Mouse (Mus musculus) T-helper 2 cell (primary cell): ENCODE results near the gene Acox1.

ENCODE experiments used
- in situ Hi-C: fragments of 300-600 bp; cut with MboI, MseI; formaldehyde crosslinking; loops from one replicate; pipeline ENCODE4 v1.15.1; 2025; ENCODE audit warnings: high pct_unique_total_duplicates

The Acox1 gene

DNA sequence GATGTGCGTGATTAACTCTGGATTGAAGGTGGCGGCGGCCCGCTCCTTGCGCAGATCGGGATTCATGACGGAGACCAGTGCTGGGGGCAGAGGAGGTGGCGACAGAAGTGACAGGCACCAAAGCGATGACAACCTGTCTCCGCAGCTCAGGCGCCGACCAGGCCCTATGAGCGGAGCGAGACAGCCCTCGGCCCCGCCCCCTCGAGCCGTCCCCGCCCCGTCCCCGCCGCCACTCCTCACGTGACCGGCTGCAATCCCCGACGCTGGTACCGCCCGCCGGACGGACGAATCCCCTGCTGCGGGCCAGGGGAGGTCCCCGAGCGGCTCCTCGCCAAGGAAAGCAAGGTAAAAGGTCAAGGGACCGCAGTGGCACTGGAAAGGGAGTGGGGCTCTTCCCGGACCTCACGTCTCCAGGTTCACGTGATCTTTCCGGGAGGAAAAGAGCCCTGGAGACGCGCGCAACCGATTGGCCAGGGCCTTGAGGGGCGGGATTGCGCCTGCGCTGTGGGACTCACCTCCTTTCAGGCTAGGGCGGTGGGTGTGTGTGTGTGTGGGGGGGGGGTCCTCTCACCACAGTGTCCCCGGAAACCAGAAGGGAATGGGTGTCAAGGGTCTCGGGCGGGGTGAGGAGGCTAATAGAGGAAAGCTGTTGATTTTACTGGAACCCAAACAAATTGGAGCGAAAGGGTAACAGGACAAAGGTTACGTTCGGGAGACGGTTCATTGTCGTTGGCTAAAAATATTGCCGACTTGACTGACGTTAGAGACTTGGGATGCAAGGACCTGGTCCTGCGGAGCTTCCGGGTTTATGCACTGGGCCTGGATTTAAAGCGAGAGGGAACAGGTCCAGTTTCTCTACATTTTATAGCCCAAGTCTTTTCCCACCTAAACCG, at the start of gene Acox1, which contains the start of gene Ten1:
TSS of gene Acox1 (minus strand) at position 407 of the 893 bp plus-strand sequence.
TSS of gene Ten1 (plus strand) at position 217 of the 893 bp plus-strand sequence.
- in situ Hi-C loops: no loop called here

DNA sequence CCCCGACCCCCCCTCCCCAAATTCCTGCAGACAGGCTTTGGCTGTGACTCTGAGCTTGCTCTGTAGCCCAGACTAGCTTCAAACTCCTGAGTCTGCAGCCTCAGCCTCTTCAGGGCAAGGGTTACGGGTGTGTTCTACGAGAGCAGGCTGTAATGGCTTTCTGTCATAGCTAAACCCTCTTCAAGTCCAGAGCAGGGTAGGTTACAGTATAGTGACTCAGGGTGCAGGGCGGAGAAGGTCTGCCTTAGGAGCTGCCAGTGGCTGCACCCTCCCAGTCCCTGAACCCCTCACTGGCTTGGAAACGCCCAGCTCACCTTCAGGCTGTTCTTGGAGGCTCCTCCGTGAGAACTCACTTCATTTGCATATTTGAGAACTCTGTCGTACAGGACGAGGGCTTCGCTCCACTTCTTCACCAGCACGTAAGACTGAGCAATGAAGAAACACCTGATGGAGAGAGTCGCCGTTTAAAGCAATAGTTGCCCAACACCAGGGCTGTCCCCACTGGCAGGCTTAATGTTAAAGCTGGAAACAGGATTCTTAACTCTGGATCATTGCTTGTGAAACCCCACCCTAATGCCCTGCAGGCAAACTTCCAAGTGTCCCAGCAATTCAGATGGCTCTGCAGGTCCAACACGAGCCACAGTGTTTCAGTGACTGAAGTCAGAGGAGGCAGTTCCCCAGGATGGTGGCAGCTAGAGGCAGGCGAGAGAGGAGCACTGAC, 48.8 kb upstream of the Acox1 start:
- in situ Hi-C loops: no loop called here

DNA sequence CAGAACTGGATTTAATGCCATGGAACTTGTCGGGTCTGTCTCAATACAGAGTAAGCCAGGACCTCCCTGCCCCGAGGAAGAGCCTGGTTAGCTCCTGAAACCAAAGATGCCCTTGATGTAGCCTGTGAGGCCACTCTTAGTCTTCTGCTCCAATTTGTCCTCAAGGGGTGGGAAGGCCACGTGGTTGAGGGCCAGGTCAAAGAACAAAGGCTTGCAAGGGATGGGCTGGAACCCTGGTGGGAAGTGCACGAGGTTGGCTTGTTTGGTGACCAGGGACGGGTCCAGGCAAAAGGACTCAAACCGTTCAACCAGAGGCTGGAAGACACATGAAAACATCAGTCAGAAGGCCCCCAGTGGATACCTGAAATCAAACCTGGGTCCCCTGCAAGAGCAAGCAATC, 46.8 kb upstream of the Acox1 start:
- in situ Hi-C loops: no loop called here

DNA sequence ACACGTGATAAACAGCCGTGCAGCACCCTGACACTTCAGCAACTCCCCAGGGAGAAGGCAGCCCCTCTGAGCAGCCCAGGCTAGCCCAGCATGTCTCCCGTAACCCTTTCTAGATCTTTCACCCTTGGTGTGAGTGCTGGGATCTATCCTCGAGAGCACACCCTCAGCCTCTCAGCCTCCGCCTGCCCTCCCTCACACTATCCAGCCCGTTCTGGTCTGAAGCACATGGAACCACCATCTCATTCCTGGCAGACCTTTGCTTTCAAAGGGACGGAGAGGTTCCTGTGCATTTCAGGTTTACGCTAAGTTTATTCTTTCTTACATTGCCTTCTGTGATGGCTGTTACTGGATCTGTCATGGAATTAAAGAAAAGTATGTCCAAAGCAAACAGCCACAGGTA, 45.7 kb upstream of the Acox1 start:
- in situ Hi-C loops: no loop called here

DNA sequence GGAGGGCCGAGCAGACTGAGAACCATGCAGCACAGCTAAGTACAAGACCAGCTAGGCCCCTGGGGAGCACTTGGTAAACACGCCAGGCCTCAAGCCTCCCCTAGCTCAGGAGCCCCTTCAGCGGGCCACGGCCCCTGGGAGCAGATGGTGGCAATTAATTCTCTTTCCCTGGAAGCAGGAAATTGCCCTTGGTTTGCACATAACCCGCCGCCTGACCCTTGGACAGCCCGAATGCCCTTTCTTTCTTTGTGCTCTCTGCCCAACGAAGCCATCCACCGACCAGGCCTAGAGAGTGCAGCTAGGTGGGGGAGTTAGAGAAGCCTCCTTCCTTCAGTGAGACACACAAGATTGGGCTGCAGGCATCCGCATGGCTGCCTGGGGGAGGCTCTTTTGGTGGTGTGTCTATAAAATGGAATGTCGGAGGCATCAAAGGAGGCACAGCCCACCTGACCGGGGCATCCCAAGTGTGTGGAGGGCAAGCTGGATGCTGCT, 42.9 kb upstream of the Acox1 start:
- in situ Hi-C loops: no loop called here

DNA sequence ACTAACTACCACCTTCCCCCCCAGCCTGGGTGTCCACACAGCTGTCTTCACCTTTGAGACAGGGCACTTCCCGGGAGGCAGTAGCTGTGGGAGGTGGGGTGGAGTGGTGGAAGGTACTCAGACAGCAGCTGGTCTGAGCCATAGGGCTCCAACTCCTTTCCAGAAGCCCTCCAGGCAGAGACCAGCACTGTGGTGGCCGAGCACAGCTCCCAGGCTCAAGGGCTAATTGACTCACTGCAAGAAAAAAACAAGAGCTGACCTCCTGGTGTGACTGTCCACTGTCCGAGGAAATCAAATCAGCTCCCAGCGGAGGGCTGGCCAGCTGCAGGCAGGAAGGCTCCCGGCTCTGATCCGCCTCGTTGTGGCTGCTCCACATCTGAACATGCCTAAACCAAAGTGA, 41.0 kb upstream of the Acox1 start:
- in situ Hi-C loops: no loop called here

DNA sequence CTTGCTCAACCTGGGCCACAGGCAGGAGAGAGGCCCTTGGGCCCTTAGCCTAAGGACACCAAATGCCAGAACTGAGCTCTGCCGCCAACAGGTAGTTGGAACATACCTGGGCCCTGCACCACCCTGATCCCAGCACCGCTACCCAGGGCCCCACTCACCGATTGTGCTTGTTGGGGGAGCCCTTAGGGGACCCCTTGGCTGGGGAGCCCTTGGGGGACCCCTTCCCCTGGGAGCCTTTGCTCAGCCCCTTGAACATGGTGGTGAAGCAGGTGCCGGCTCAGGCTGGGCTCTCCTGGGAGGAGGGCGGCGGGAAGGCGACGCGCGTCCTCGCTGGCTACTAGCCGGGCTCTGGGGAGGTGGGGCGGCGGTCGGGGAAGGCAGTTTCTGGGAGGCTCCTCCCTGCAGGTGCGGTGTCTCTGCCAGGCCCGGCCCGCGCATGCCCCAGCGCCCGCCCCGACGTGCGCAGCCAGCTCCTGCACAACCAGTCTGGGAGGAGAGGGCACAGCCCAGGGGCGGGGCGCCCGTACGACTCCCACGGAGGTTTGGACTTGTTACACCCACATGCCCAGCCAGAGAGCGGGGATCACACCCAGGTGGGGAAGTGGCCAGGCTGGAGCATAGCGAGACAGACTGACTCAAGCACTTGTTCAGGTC, 39.0 kb upstream of the Acox1 start, which contains the start of gene Evpl:
TSS of gene Evpl (minus strand) at position 336 of the 654 bp plus-strand sequence.
- in situ Hi-C loops: no loop called here

DNA sequence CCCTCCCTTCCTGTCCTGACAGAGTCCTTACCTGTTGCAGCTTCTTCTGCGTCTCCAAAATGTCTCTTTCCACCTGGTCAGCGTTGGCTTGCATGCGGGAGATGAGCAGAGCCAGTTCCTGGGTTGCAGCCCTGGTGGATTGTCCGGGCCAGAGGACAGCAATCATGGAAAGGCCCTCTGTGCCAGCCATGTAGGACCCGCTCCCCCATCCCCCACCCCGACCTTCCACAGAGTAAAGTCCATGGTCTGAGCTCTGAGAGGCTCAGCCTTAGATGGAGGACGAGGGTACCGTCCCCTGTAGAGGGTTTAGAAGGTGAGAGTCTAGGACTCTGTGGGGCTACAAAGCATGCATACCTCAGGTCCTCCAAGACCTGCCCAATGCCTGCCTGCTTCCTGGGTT, 36.1 kb upstream of the Acox1 start:
- in situ Hi-C loops: no loop called here

DNA sequence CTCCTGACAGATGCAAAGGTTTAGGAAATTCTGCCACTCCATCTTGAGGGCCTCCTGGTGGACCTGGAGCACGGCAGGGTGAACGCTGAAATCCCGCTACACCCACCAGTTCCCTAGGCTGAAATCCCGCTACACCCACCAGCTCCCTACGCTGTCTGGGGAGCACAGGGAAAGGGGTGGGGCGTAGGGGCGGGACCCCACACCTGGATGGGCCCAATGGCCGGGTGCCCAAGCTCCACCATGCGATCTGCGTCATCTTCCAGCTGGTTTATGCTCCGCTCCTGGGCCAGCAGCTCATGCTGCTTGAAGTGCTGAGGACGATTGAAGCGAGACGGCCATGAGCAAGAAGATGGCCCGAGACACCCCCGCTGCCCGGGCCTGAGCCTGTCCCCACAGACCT, 33.6 kb upstream of the Acox1 start:
- in situ Hi-C loops: no loop called here

DNA sequence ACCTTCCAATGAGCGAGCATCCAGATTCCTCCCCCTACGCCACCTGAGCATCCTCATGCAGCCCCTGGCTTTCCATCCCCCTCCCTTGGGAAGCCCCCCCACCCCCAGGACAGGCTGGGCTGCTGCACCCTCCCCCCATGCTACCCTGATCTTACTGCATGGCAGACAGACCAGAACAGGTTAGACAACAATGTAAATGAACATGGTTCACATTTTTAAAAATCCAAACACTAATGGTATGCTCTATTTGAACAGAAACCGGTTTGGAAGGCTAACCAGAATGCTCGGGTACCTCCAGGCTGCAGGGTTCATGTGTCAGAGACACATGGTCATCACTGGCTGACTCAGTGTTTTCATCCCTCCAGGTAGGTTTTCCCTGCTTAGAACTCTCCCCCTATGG, 29.9 kb upstream of the Acox1 start:
- in situ Hi-C loops: no loop called here

DNA sequence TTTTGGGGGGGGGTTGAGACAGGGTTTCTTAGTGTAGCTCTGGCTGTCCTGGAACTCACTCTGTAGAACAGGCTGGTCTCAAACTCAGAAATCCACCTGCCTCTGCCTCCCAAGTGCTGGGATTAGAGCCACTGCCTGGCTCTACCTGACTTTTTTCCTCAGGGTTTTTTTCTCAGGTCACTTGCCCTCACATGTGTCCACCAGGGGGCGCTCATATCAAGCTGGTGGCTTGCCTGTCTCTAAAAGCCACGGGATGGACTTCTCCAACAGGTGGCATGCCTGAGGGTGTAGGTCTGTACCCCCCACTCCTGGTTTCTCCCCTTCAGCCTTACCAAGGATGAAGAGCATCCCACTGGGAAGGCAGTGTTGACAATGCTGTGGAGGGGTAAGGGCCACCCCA, 27.6 kb upstream of the Acox1 start:
- in situ Hi-C loops: no loop called here

DNA sequence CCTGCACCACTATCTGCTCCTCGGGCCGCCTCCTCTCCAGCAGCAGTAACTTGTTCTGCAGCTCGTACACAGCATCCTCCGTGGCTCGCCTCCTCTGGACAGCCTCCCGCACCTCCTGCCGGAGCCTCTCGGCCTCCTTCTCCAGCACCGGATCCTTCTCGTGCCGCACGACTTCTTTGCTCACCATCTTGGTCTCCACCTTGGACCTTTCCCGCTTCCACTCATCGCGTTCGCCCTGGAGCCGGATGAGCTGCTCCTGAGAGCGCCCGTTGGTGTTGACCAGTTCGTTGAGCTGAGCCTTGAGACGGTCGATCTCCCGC, 23.9 kb upstream of the Acox1 start:
- in situ Hi-C loops: loop anchor here (5.0 kb wide), 2 partner anchors 75 to 235 kb away; no protein-coding TSS in a partner anchor

DNA sequence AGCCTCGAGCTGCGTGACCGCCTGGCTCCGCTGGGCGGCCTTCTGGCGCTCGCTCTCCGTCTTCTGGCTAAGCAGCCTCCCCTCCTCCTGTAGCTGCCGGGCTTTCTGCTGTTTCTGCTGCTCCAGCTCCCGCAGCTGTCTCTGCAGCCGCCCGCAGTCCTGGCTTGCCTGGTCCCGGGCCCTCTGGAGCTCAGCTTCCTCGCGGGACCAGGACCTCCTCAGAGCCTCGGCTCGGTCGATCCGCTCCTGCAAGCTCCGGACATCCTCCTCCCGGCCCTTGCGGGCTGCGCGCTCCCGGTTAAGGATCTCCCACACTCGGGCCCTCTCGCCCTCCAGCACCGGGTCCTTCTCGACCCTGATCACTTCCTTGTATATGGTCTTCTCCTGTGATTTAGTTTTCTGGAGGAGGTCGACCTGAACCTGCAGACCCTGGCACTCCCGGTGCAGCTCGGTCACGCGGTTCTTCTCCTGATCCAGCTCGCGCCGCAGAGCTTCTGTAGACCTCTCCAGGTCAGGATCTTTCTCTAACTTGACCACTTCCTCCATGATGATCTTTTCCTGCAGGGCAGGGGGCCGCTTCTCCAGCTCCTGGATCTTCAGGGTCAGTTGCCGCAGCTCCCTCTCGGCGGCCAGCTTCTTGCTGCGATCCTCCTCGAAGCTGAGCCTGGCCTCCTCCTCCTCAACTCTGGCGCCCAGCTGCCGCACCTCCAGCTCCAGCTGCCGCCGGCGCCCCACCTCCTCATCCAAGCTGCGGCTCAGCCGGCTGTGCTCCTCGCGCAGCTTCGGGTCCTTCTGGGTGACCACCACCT, 23.3 kb upstream of the Acox1 start:
- in situ Hi-C loops: loop anchor here (5.0 kb wide), 2 partner anchors 75 to 235 kb away; no protein-coding TSS in a partner anchor

DNA sequence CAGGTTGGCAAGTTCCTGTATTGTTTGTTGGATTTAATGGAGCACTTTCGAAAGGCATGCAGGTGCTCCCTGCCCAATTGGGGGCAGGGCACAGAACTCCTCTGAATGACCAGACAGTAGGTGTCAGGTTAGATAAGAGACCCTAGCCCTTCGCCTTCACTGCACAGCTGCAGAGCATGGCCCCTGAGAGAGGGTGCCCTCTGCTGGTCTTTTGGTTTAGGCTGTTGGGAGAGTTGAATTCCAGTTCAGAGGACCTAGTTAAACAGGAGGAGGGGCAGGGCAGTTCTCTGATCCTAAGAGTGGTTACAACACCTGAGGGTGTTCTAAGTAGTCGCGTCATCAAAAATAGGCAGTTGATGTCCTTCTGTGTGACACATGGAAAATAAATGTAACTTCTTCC, 21.0 kb upstream of the Acox1 start:
- in situ Hi-C loops: loop anchor here (5.0 kb wide), 2 partner anchors 77 to 237 kb away; no protein-coding TSS in a partner anchor

DNA sequence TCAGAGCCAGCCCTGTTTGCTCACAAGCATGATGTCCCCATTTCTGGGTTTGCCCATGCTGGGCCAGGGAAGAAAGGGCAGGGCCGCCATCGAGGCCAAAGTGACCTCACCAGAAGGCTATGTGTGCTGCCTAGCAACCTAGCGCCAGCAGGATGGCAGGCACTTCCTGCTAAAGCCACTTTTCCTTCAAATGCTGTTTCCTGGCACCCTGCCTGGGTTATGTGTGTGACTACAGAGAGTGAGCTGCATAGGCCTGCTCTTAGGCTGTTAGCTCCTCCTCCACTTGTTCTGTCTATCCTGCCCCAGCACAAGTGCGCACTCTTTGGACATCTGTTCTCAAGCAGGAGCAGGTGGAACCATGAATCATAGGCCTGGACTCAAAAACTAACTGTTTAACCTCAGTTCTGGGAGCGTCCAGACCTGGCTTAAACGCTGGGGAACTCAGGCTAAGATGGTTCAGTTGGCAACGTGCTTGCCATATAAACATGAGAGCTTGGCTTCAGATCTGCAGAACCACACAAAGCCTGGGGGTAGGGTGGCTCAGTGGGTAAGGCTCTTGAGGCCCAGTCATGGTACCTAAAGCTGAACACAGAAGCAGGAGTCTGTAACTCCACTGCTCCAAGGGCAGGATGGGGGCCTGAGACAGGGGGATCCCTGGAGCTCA, 20.0 kb upstream of the Acox1 start:
- in situ Hi-C loops: no loop called here

DNA sequence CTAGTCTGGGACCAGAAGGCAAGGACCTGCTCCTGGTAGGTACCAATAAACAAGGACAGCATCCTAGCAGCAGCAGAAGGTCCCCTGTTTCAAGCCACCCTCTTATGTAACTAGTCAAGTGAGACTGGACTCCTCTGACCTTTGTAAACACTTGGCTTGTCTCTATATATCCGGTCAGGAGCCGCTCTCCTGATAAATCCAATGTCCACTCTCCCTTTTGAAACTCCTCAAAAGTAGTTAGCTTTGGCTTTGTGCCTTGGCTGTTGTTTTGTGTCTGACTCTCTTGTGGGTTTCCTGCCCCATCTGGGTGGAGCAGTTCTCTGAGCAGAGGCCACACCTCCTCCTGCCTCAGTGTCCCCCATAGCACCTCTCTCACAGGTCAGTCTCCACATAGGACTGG, 19.4 kb upstream of the Acox1 start:
- in situ Hi-C loops: no loop called here

DNA sequence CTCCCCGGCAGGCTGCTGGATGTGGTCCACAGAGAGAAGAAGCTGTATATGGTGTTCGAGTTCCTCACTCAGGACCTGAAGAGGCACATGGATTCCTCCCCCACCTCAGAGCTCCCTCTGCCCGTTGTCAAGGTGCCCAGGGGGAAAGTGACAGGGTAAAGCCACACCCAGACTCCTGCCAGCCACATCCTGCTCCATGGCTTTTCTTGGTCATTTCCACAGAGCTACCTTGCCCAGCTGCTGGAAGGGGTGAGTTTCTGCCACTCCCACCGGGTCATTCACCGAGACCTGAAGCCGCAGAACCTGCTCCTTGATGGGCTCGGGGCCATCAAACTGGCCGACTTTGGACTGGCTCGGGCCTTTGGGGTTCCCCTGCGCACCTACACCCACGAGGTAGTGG, 17.7 kb upstream of the Acox1 start:
- in situ Hi-C loops: no loop called here

DNA sequence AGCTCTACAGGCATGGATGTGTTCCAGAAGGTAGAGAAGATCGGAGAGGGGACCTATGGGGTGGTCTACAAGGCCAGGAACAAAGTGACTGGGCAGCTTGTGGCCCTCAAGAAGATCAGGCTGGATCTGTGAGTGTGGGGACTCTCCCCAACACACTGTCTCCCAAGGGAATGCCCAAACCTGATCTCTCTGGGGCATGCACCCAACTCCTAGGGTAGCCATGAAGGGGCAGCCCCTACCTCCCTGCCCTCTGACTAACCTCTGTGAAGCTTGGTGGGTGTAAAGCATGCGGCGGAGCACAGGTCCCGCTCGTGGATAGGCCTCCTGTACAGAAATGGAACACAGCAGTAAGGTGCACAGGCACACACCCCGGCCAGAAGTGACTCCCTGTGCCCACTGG, 17.1 kb upstream of the Acox1 start:
- in situ Hi-C loops: no loop called here

DNA sequence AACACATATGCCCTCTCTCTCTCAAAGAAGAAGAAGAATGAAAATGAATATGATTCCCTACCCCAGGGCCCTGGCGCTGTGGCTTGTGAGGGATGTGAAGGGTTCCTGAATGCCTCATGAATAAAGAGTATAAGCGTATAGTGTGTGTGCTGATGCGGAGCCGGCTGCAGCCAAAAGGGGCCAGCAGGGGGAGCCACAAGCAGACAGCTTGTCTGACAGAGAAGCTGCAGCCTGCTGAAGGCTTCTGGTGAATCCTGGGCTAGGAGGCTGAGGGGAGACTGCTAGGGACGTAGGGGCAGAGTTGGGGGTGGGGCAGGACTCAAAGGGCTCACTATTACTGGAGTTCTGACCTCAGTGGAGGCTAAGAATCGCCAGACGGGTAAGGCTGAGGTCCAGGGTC, 16.3 kb upstream of the Acox1 start:
- in situ Hi-C loops: no loop called here

DNA sequence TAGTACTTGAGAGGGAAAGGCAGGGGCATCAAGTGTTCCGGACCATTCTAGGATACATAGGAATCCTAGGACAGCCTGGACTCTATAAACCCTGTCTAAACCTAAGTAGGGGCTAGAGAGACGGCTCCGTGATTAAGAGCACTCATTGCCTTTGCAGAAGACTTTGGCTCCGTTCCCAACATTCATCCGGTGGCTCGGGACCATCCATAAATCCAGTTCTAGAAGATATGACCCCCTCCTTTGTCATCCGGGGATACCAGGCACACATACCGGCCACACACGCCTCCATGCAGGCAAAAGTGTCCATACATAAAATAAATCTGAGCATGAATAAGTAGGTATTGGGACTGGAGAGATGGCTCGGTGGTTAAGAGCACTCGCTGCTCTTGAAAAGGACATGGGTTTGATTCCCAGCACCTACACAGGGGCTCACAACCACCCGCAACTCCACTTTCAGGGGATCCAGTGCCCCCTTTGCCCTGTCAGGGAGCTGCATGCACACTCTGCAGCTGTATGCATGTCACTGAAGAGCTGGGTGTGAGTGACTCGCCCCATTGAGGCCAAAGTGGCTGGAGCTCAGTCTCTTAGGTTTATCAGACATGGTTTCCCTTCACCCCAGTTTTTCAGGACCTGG, 15.1 kb upstream of the Acox1 start:
- in situ Hi-C loops: no loop called here
